Mouse (Mus musculus) testis, postnatal 14 days (tissue): Measurements from ENCODE around the gene Erbb2.

Experiments
- DNase-seq: peaks from one replicate; pipeline ENCODE4 v3.0.0; 2021; ENCODE audit warnings: low spot score

Gene Erbb2

GRCm38 (mm10) chr11:98458121-98458990 is 46.1 kb downstream of the Erbb2 start:
- DNase-seq: no peak

- peak; percentile 51 for DNase-seq
These were observed 46.9 kb downstream of the Erbb2 start for GRCm38 (mm10) chr11:98459071-98459741.

- DNase-seq: no peak
These were observed 47.6 kb downstream of the Erbb2 start for GRCm38 (mm10) chr11:98459860-98460259.

GRCm38 (mm10) chr11:98461109-98461720 is 48.9 kb downstream of the Erbb2 start:
- no peak for DNase-seq

GRCm38 (mm10) chr11:98462255-98462654 is 50.0 kb downstream of the Erbb2 start:
- no peak for DNase-seq

DNA sequence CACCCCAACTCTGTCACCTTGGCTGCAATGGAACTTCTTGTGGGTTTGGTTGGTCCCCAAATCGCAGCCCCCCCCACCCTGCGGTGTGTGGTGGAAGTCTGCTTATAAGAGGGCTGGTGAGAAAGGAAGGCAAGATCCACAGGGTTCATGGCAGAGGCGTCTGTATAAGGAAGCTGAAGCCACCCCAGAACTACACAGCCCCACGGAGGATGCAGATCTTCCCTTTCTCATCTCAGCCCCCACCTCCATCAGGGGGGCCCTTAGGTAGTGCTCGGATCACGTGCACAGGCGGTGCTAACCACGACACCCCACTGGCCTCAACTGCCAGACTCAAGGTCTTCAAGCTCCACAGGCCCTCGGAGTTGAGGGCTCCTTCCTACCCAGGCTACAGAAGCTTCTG is 51.6 kb downstream of the Erbb2 start:
- no peak for DNase-seq

GRCm38 (mm10) chr11:98464516-98464915 is 52.2 kb downstream of the Erbb2 start:
- DNase-seq: no peak

GRCm38 (mm10) chr11:98469761-98470714 is 57.8 kb downstream of the Erbb2 start:
- no peak for DNase-seq

DNA sequence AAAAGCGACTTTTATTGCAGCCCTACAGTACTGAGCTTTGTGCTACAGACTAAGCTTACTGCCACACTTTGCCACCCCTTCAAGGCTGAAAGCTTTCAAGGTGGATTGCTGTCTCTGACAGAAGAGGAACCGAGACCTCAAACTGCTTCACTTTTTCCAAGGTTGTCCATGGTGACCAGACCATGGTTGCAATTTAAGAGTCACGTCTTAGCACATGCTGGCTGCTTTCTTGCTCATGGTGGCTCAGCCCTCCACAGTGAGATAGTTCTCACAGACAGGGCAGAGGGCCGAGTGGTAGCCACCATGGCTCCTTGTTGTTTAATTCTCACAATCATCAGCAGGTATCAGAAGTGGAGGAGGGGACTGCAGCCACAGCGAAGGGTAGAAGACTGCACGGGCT is 58.5 kb downstream of the Erbb2 start:
- no peak for DNase-seq

DNA sequence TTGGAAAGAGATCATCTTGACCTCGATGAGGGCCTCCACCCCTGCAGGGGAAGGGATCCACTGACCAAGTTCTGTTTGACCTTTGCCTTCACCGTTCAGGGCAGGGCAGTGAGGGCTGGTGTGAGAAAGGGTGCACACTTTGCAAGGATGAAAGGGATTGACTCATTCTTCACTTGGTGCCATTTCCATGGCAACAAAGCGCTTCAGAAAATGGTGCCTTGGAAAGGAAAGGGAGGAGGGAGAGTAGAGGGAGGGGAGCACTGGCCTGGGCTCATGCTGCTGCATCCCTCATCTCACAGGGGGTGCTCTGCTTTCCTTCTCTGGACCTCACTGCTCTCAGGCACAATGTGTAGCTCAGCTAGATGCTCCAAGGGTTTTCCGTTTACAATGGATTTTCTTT is 60.4 kb downstream of the Erbb2 start:
- DNase-seq: no peak

- DNase-seq: no peak
These were observed 61.7 kb downstream of the Erbb2 start for GRCm38 (mm10) chr11:98473916-98474479.

DNA sequence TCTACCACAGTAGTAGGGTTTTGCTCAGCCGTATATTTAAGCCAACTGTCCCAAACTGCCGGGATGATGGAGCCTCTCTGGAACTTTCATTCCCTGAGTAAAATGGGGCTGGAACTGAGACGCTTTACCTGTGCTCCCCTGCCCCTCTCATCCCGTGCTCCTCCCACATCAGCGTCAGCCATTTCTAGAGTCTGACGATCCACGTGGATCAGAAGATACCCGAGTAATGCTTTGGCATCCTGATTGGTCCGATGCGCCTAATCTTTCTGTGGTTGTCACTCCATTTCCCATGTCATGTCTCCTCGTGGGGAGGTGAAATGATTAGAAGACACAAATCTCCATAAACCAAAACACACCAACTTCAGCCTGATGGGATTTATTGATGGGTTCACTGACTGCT is 62.7 kb downstream of the Erbb2 start:
- DNase-seq: no peak

- no peak for DNase-seq
These were observed 63.6 kb downstream of the Erbb2 start for GRCm38 (mm10) chr11:98475630-98476433.

GRCm38 (mm10) chr11:98476434-98476807 is 64.2 kb downstream of the Erbb2 start:
- no peak for DNase-seq

DNA sequence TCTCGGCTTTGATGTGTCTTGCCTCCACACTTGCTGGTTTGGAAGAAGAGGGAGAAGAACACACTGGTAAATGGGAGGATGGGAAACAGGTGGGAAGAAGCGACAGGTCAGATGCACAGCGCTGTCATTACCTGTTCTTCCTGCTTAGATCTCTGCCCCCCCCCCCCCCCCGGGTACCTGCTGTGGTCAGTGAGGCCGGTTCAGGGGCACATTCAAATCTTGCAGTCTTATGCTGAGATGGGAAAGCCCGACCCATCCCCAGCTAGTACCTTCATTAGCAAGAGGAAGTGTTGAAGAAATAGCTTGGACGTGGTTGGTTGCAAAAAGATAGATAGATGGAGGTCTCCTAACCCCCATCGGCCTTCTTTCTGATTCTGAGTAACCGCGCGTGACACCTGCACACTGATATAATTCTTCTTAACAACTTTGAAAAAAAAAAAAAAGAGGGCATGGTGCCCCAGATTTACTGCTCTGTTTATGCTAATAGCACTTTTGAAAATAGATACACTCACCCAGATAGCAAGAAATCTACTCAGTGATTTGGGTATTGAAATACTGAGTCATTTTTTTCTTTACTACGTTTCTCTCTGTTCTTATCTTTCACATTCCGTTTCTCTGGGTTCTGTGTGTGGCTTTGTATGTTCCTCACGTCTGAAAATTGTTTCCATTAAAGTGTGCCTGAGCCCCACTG is 64.9 kb downstream of the Erbb2 start:
- DNase-seq: no peak

- DNase-seq: no peak
These were observed 67.0 kb downstream of the Erbb2 start for GRCm38 (mm10) chr11:98479026-98479939.

DNA sequence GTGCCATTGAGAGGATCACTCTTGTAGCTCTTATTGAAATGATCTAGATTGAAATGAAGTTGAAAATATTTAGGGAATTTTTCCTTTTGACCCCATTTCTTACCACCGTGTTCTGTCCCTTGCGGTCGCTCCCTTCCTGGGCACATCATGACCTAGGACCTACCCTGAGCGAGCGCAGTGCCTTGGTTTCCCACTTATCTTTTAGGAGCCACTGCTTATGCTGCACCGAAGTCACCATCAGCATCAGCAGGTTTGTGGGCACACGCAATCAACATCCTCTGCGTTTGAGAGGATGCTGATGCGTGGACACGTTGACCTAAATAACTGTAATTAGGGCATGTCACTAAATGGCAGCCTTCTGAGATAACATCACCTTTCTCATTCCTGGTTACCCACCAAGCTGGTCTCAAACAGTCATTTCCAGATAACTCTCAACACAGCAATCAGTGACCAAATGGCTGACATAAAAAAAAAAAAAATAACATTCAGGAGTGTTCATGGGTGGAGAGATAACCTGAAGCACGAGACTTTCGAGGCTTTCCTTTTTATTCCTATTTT is 67.7 kb downstream of the Erbb2 start:
- DNase-seq: no peak

DNA sequence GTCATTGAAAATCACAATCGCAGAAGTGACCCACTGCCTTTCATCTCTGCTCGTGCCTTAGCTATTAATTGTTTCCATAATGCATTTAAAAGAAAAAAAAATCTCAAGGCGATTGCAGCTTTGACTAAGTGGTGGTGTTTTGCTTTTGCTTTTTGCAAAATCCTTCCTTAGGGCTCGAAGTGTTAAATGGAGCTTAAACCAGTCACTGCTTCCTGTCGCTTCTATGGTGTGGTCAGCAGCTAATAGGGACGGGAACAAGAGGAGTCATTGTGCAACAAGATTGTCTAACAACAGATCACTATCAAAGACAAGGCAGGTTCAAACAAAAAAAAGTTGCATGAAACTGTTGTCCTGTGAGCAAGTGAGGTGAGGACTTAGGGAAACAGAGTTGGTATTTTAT is 69.0 kb downstream of the Erbb2 start:
- no peak for DNase-seq

- no peak for DNase-seq
These were observed 69.8 kb downstream of the Erbb2 start for GRCm38 (mm10) chr11:98482067-98482466.
